Mouse (Mus musculus) G1E (cell line): ENCODE measurements around the gene Spag6.

Experiments
- CTCF ChIP-seq: IDR thresholded peaks from 2 replicates; pipeline ENCODE4 v1.5.1; 2012; ENCODE audit warnings: low read depth, low read length, inconsistent platforms, mixed read lengths
- GATA1 ChIP-seq: IDR thresholded peaks from 2 replicates; pipeline ENCODE4 v1.6.1; 2012; ENCODE audit warnings: borderline replicate concordance, low read length, inconsistent platforms, mixed read lengths
- TAL1 ChIP-seq: conservative IDR thresholded peaks from 2 replicates; pipeline ENCODE4 v1.6.1; 2012; ENCODE audit warnings: low read depth, low read length, inconsistent platforms, mixed read lengths

DNA sequence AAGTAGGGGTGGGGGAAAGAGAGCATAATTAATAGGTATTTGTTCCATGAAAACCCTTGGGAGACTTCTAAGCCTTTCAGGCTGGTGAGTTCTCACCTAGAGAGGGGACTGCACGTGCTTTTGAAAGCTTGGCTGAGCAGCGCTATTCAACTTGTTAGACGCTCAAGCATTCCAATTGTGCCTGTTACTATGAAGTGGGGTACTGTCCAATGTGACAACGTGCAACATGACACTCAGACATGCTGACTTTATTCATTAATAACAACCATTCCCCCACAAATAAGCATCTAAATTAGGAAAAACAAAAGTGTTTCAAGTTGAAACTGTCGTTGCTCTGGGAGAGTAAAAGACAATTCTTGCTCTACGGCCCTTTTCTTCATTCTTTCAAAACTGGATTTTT is 22.8 kb upstream of the Spag6 start:
- no peak for TF ChIP-seq CTCF
- no peak for TF ChIP-seq TAL1
- no peak for TF ChIP-seq GATA1
